Mouse (Mus musculus): ENCODE measurements at regions not wholly inside any gene's neighbourhood (a gene's known extent, or its start where the extent isn't known, plus 50 kb on each side); places are given as distances from the start of the nearest gene placed in this dataset.

GRCm38 (mm10) chr9:50141176-50141575 lies 203.6 kb downstream of the Rpl10-ps3 start:
- intact Hi-C loops (cut with DNase I): no loop called here
- DNase-seq: no peak

- intact Hi-C loops (cut with DNase I): no loop called here
- no peak for DNase-seq
Measured at GRCm38 (mm10) chr9:50138341-50138978, 206.3 kb downstream of the Rpl10-ps3 start.

GRCm38 (mm10) chr9:50136636-50136985 lies 208.2 kb downstream of the Rpl10-ps3 start:
- no peak for DNase-seq
- intact Hi-C loops (cut with DNase I): no loop called here

- intact Hi-C loops (cut with DNase I): no loop called here
- peak; percentile 75 for DNase-seq
Measured at GRCm38 (mm10) chr9:50135939-50136635, 208.7 kb downstream of the Rpl10-ps3 start.

GRCm38 (mm10) chr9:50124241-50124640 lies 220.5 kb downstream of the Rpl10-ps3 start:
- intact Hi-C loops (cut with DNase I): no loop called here
- no peak for DNase-seq

- no peak for DNase-seq
- intact Hi-C loops (cut with DNase I): no loop called here
Measured at GRCm38 (mm10) chr9:50120820-50121599, 223.8 kb downstream of the Rpl10-ps3 start.

GRCm38 (mm10) chr9:50119412-50119811 lies 225.4 kb downstream of the Rpl10-ps3 start:
- DNase-seq: no peak
- intact Hi-C loops (cut with DNase I): no loop called here

- no peak for DNase-seq
- intact Hi-C loops (cut with DNase I): no loop called here
Measured at GRCm38 (mm10) chr9:50118578-50118977, 226.2 kb downstream of the Rpl10-ps3 start.

GRCm38 (mm10) chr9:50106551-50106950 lies 238.2 kb downstream of the Rpl10-ps3 start:
- DNase-seq: no peak
- intact Hi-C loops (cut with DNase I): no loop called here

GRCm38 (mm10) chr9:50102766-50103165 lies 242.0 kb downstream of the Rpl10-ps3 start:
- intact Hi-C loops (cut with DNase I): no loop called here
- DNase-seq: no peak

- no peak for DNase-seq
- intact Hi-C loops (cut with DNase I): no loop called here
Measured at GRCm38 (mm10) chr9:50101061-50101460, 243.7 kb downstream of the Rpl10-ps3 start.

GRCm38 (mm10) chr9:50090968-50091367 lies 253.8 kb downstream of the Rpl10-ps3 start:
- intact Hi-C loops (cut with DNase I): no loop called here
- DNase-seq: no peak

- DNase-seq: no peak
- intact Hi-C loops (cut with DNase I): no loop called here
Measured at GRCm38 (mm10) chr9:50089916-50090315, 254.9 kb downstream of the Rpl10-ps3 start.

- no peak for DNase-seq
Measured at GRCm38 (mm10) chr9:50080205-50080604, 264.6 kb downstream of the Rpl10-ps3 start.

GRCm38 (mm10) chr9:50068576-50068975 lies 269.9 kb upstream of the Ncam1 start:
- intact Hi-C loops (cut with DNase I): no loop called here
- no peak for DNase-seq

More at GRCm38 (mm10) chr9:50080205-50080604, 264.6 kb downstream of the Rpl10-ps3 start:
- intact Hi-C loops (cut with DNase I): no loop called here

GRCm38 (mm10) chr9:50067729-50068225 lies 269.1 kb upstream of the Ncam1 start:
- intact Hi-C loops (cut with DNase I): no loop called here
- no peak for DNase-seq

GRCm38 (mm10) chr9:50064505-50065229 lies 265.9 kb upstream of the Ncam1 start:
- intact Hi-C loops (cut with DNase I): no loop called here
- peak; percentile 72 for DNase-seq

GRCm38 (mm10) chr9:50038231-50038630 lies 239.5 kb upstream of the Ncam1 start:
- intact Hi-C loops (cut with DNase I): no loop called here
- peak; percentile 50 for DNase-seq

- DNase-seq: no peak
- intact Hi-C loops (cut with DNase I): no loop called here
Measured at GRCm38 (mm10) chr9:50032322-50033158, 233.8 kb upstream of the Ncam1 start.

GRCm38 (mm10) chr9:50031318-50031717 lies 232.6 kb upstream of the Ncam1 start:
- intact Hi-C loops (cut with DNase I): no loop called here
- DNase-seq: no peak

All from left cerebral cortex, postnatal 4 days (tissue).